Mouse (Mus musculus): ENCODE data around the gene Hhat.
A peak's percentile ranks its signal among the peaks of the same experiment; 100 is the strongest.

Hhat gene

GRCm38 (mm10) chr1:192651981-192652605 lies 118.9 kb downstream of the Hhat start:
- DNase-seq (ENCODE audit: low spot score) = peak; percentile 17

- no peak for DNase-seq (ENCODE audit: low spot score)
Observed at GRCm38 (mm10) chr1:192650586-192650985, 120.4 kb downstream of the Hhat start.

- no peak for DNase-seq (ENCODE audit: low spot score)
Observed at GRCm38 (mm10) chr1:192650023-192650422, 121.0 kb downstream of the Hhat start.

- DNase-seq (ENCODE audit: low spot score) = no peak
Observed at GRCm38 (mm10) chr1:192649233-192649632, 121.8 kb downstream of the Hhat start.

- no peak for DNase-seq (ENCODE audit: low spot score)
Observed at GRCm38 (mm10) chr1:192647361-192647760, 123.7 kb downstream of the Hhat start.

GRCm38 (mm10) chr1:192642126-192642525 lies 128.9 kb downstream of the Hhat start:
- peak; percentile 4 for DNase-seq (ENCODE audit: low spot score)

- no peak for DNase-seq (ENCODE audit: low spot score)
Observed at GRCm38 (mm10) chr1:192639175-192639574, 131.8 kb downstream of the Hhat start.

GRCm38 (mm10) chr1:192621843-192622242 lies 149.2 kb downstream of the Hhat start:
- no peak for DNase-seq (ENCODE audit: low spot score)

GRCm38 (mm10) chr1:192613271-192613670 lies 157.8 kb downstream of the Hhat start:
- DNase-seq (ENCODE audit: low spot score) = no peak

GRCm38 (mm10) chr1:192611996-192612739 lies 158.9 kb downstream of the Hhat start:
- DNase-seq (ENCODE audit: low spot score) = no peak

GRCm38 (mm10) chr1:192606876-192607275 lies 164.1 kb downstream of the Hhat start:
- DNase-seq (ENCODE audit: low spot score) = no peak

GRCm38 (mm10) chr1:192604413-192604812 lies 166.6 kb downstream of the Hhat start:
- DNase-seq (ENCODE audit: low spot score) = no peak

GRCm38 (mm10) chr1:192603556-192603955 lies 167.5 kb downstream of the Hhat start:
- DNase-seq (ENCODE audit: low spot score) = no peak

- DNase-seq (ENCODE audit: low spot score) = no peak
Observed at GRCm38 (mm10) chr1:192601206-192601605, 169.8 kb downstream of the Hhat start.

- DNase-seq (ENCODE audit: low spot score) = no peak
Observed at GRCm38 (mm10) chr1:192599746-192600145, 171.3 kb downstream of the Hhat start.

GRCm38 (mm10) chr1:192598380-192598779 lies 172.6 kb downstream of the Hhat start:
- peak; percentile 91 for DNase-seq (ENCODE audit: low spot score)

- DNase-seq (ENCODE audit: low spot score) = no peak
Observed at GRCm38 (mm10) chr1:192595426-192595825, 175.6 kb downstream of the Hhat start.

GRCm38 (mm10) chr1:192593492-192593891 lies 177.5 kb downstream of the Hhat start:
- DNase-seq (ENCODE audit: low spot score) = no peak

- DNase-seq (ENCODE audit: low spot score) = peak; percentile 60
Observed at GRCm38 (mm10) chr1:192587451-192587850, 183.6 kb downstream of the Hhat start.

GRCm38 (mm10) chr1:192585289-192585688 lies 185.7 kb downstream of the Hhat start:
- DNase-seq (ENCODE audit: low spot score) = no peak

GRCm38 (mm10) chr1:192582921-192583320 lies 188.1 kb downstream of the Hhat start:
- no peak for DNase-seq (ENCODE audit: low spot score)

GRCm38 (mm10) chr1:192564691-192565090 lies 206.3 kb downstream of the Hhat start:
- DNase-seq (ENCODE audit: low spot score) = no peak

- no peak for DNase-seq (ENCODE audit: low spot score)
Observed at GRCm38 (mm10) chr1:192559341-192559740, 211.7 kb downstream of the Hhat start.

All from layer of hippocampus, adult 11-12 months (tissue).